16 mouse cellular contexts compared by ENCODE assay signal in the genomic region with DNA sequence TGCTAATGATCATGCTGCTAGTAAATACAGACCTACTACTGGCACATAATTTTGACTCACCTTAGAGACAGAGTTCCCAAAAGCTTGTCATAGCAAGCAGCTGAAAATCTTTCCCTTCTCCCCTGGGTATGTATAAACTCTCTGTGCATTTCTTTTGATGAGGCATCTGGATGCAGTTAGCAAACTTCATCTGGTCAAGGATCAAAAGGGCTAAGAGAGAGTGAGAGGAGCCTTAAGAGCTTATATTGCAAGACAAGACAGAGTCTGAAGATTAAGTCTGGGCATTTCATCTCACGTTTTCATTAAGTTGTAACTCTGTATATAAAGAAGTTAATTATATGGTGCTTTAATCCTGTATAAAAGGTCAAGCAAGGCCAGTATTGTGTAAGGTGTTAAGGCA.
"Had no signal": no experiment of that assay in that cellular context is flagged by ENCODE, and none has a peak within 500 bp of the region (broad histone marks: within the 10 kb centered on the region; RNA-seq: fewer than 3 reads in every experiment).

No protein-coding gene starts in this region.

- H3K27me3 ChIP-seq: liver, embryonic 13.5 days; midbrain, embryonic 15.5 days; neural tube, embryonic 13.5 days had no signal

- H3K36me3 ChIP-seq: liver, embryonic 13.5 days; midbrain, embryonic 15.5 days; neural tube, embryonic 13.5 days had no signal

- H3K4me2 ChIP-seq: liver, embryonic 13.5 days; midbrain, embryonic 15.5 days; neural tube, embryonic 13.5 days had no signal

- H3K27ac ChIP-seq: liver, embryonic 13.5 days; midbrain, embryonic 15.5 days; neural tube, embryonic 13.5 days; stomach, postnatal 0 days had no signal

- H3K9me3 ChIP-seq: liver, embryonic 13.5 days; midbrain, embryonic 15.5 days; neural tube, embryonic 13.5 days had no signal

- H3K4me3 ChIP-seq: liver, embryonic 13.5 days; midbrain, embryonic 15.5 days; myocyte; neural tube, embryonic 13.5 days had no signal

- H3K4me1 ChIP-seq: liver, embryonic 13.5 days; midbrain, embryonic 15.5 days had no signal

- H3K9ac ChIP-seq: liver, embryonic 13.5 days; midbrain, embryonic 15.5 days; neural tube, embryonic 13.5 days had no signal

- DNase-seq: kidney, adult 18-20 months; kidney, adult 9 months; kidney, postnatal 14 days; kidney, postnatal 4 days; left cerebral cortex, postnatal 4 days; liver, embryonic 13.5 days; lung, adult 2 months; lung, postnatal 14 days; lung, postnatal 4 days; thymus, adult 2 months; thymus, postnatal 14 days had no signal

- ATAC-seq: intestine, embryonic 16.5 days; midbrain, embryonic 15.5 days had no signal
